Mouse (Mus musculus) neutrophil, adult 83 days (primary cell): ENCODE measurements around the gene Pkig. TPM values are rescaled to one million over a fixed set of nuclear protein-coding genes. Genes with fewer than 3 reads are reported as not detected.

Experiments
- total RNA-seq, 2 experiments: library from RNA; stranded (reverse); gene quantifications; one replicate each; pipeline ENCODE4 v1.2.4; 2023

Pkig gene
- 10 to 100 TPM; 24.7 to 25.3 TPM for total RNA-seq

GRCm38 (mm10) chr2:163657975-163658886, at the start of gene Pkig:
TSS of gene Pkig (plus strand) at chr2:163658386.

GRCm38 (mm10) chr2:163644575-163645385, 13.4 kb upstream of the Pkig start, which contains the start of gene Serinc3:
TSS of gene Serinc3 (minus strand) at chr2:163645131.

GRCm38 (mm10) chr2:163749647-163750611, 91.7 kb downstream of the Pkig start, which contains the start of gene Ada:
TSS of gene Ada (minus strand) at chr2:163750239.

Other genes with a start within 250 kb of the Pkig start
- 10 to 100 TPM; 66.5 to 74.8 TPM for gene Oser1, start 233.7 kb upstream of the Pkig start, total RNA-seq
- not detected for gene Gdap1l1, start 219.9 kb upstream of the Pkig start, total RNA-seq
- 1 to 10 TPM; 1.0 to 1.9 TPM for gene Fitm2, start 185.8 kb upstream of the Pkig start, total RNA-seq
- not detected for gene R3hdml, start 166.1 kb upstream of the Pkig start, total RNA-seq
- gene Hnf4a, start 151.6 kb upstream of the Pkig start, total RNA-seq = not detected
- gene Ttpal, start 56.1 kb upstream of the Pkig start, total RNA-seq = 10 to 100 TPM; 26.8 to 35.4 TPM
- 100 to 1,000 TPM; 429 to 431 TPM for gene Serinc3, start 13.3 kb upstream of the Pkig start, total RNA-seq
- 10 to 100 TPM; 10.2 to 11.0 TPM for gene Ada, start 91.9 kb downstream of the Pkig start, total RNA-seq
- gene Ccn5, start 162.5 kb downstream of the Pkig start, total RNA-seq = not detected
- not detected for gene Kcnk15, start 195.3 kb downstream of the Pkig start, total RNA-seq